Mouse (Mus musculus) kidney, embryonic 16.5 days (tissue): ENCODE data around the gene Nrm. TPM values are rescaled to one million over a fixed set of nuclear protein-coding genes. Genes with fewer than 3 reads are reported as not detected.

Experiments
- ATAC-seq: fragments of 200-750 bp; cut with Nextera tagmentation; 2 replicates; pipeline ENCODE4 v1.8.0; 2017; ENCODE audit warnings: moderate TSS enrichment; ENCODE audit not compliant: low FRiP score, low TSS enrichment
- H3K27ac ChIP-seq: fragments of 300-500 bp; sonication (generic); 2 replicates; pipeline ENCODE4 v1.5.1; 2014; ENCODE audit warnings: low read length
- H3K27me3 ChIP-seq: fragments of 300-500 bp; sonication (generic); 2 replicates; pipeline ENCODE4 v1.6.1; 2014; ENCODE audit warnings: low read length, control low read depth, mixed read lengths; ENCODE audit not compliant: insufficient read depth
- H3K36me3 ChIP-seq: fragments of 300-500 bp; sonication (generic); 2 replicates; pipeline ENCODE4 v1.6.1; 2014; ENCODE audit warnings: low read length, control low read depth, mixed read lengths; ENCODE audit not compliant: insufficient read depth
- H3K4me1 ChIP-seq: fragments of 300-500 bp; sonication (generic); 2 replicates; pipeline ENCODE4 v1.6.1; 2014; ENCODE audit warnings: low read length, control low read depth, mixed read lengths; ENCODE audit not compliant: insufficient read depth
- H3K4me2 ChIP-seq: fragments of 300-500 bp; sonication (generic); replicated peaks from 2 replicates; pipeline ENCODE4 v1.6.1; 2014; ENCODE audit warnings: low read depth, low read length
- H3K4me3 ChIP-seq: fragments of 300-500 bp; sonication (generic); 2 replicates; pipeline ENCODE4 v1.5.1; 2014; ENCODE audit warnings: mild to moderate bottlenecking, low read length
- H3K9ac ChIP-seq: fragments of 300-500 bp; sonication (generic); replicated peaks from 2 replicates; pipeline ENCODE4 v1.6.1; 2014; ENCODE audit warnings: low read length
- H3K9me3 ChIP-seq: fragments of 300-500 bp; sonication (generic); 2 replicates; pipeline ENCODE4 v1.6.1; 2016; ENCODE audit warnings: low read length, control low read depth
- WGBS: fragments of 180-500 bp; shearing (Covaris S2); extraction: QIAGEN DNeasy Blood & Tissue Kit; methylation state at CpG from one replicate; pipeline ENCODE4 v1.1.7; 2014; 5-methylcytosine and 5-hydroxymethylcytosine counted together
- polyA plus RNA-seq: library from polyadenylated mRNA; unstranded; fragments of >200 nt; fragmentation: Nextera tagmentation; extraction: Ambion mirVana; gene quantifications from 2 replicates; pipeline ENCODE4 v1.2.1, GENCODE M21; 2015

Gene Nrm
- polyA plus RNA-seq, 1 experiment from 2014 or later: 63.3 TPM

- peak overlapping the region; percentile 79 for H3K27ac ChIP-seq
- WGBS: 55% methylated on average over 14 of the region's 14 CpGs
- peak overlapping the region; percentile 64 for H3K9ac ChIP-seq
- peak overlapping the region; percentile 76 for H3K4me3 ChIP-seq
- peak overlapping the region; percentile 47 for H3K4me2 ChIP-seq
- H3K27me3 ChIP-seq: no peaks in the 10 kb centered on the region
- H3K9me3 ChIP-seq: no peaks in the 10 kb centered on the region
- peaks cover 19% of the 10 kb centered on the region for H3K36me3 ChIP-seq
- H3K4me1 ChIP-seq: peaks cover 26% of the 10 kb centered on the region
- ATAC-seq: no peak
Observed at GRCm38 (mm10) chr17:35840561-35840960, 20.6 kb upstream of the Nrm start.

GRCm38 (mm10) chr17:35841076-35841950 is 19.8 kb upstream of the Nrm start, which contains the start of gene Mdc1:
Gene Mdc1, plus strand, starts transcription at chr17:35841515.
- under 1% methylated on average over 59 of the region's 59 CpGs for WGBS
- no peaks in the 10 kb centered on the region for H3K27me3 ChIP-seq
- ATAC-seq: peak; percentile 92

GRCm38 (mm10) chr17:35842006-35842405 is 19.1 kb upstream of the Nrm start:
- H3K4me3 ChIP-seq: peak overlapping the region; percentile 76
- WGBS: 15% methylated on average over 11 of the region's 11 CpGs
- H3K27ac ChIP-seq: peak overlapping the region; percentile 91
- H3K9me3 ChIP-seq: no peaks in the 10 kb centered on the region
- peaks cover 18% of the 10 kb centered on the region for H3K36me3 ChIP-seq
- peak overlapping the region; percentile 77 for H3K4me2 ChIP-seq
- H3K4me1 ChIP-seq: peaks cover 19% of the 10 kb centered on the region
- ATAC-seq: no peak
- H3K27me3 ChIP-seq: no peaks in the 10 kb centered on the region
- peak overlapping the region; percentile 84 for H3K9ac ChIP-seq

More at GRCm38 (mm10) chr17:35841076-35841950, 19.8 kb upstream of the Nrm start, which contains the start of gene Mdc1:
- peaks cover 19% of the 10 kb centered on the region for H3K36me3 ChIP-seq
- peak within 1 kb of the TSS; percentile 91 for H3K27ac ChIP-seq
- H3K4me1 ChIP-seq: peaks cover 19% of the 10 kb centered on the region
- H3K4me2 ChIP-seq: peak within 1 kb of the TSS; percentile 77
- H3K4me3 ChIP-seq: peak within 1 kb of the TSS; percentile 76
- peak within 1 kb of the TSS; percentile 84 for H3K9ac ChIP-seq
- no peaks in the 10 kb centered on the region for H3K9me3 ChIP-seq

GRCm38 (mm10) chr17:35843514-35843913 is 17.6 kb upstream of the Nrm start:
- H3K4me1 ChIP-seq: peaks cover 19% of the 10 kb centered on the region
- H3K4me3 ChIP-seq: no peak overlapping the region
- no peak overlapping the region for H3K9ac ChIP-seq
- no peak overlapping the region for H3K4me2 ChIP-seq
- no peak for ATAC-seq
- H3K27ac ChIP-seq: no peak overlapping the region
- peaks cover 33% of the 10 kb centered on the region for H3K36me3 ChIP-seq
- H3K27me3 ChIP-seq: no peaks in the 10 kb centered on the region
- H3K9me3 ChIP-seq: no peaks in the 10 kb centered on the region
- WGBS: 90% methylated on average over 3 of the region's 3 CpGs

GRCm38 (mm10) chr17:35848112-35848511 is 13.0 kb upstream of the Nrm start:
- Histone ChIP-seq H3K27ac (no peak overlapping the region), H3K4me3 (no peak overlapping the region), H3K9ac (peak overlapping the region; percentile 26; the same call in 1 of the 2 replicates), H3K4me2 (no peak overlapping the region), H3K4me1 (no peaks in the 10 kb centered on the region), H3K9me3 (no peaks in the 10 kb centered on the region), H3K36me3 (peaks cover 72% of the 10 kb centered on the region), H3K27me3 (no peaks in the 10 kb centered on the region)
- WGBS: 35% methylated on average over 1 of the region's 1 CpGs
- peak; percentile 51; the same call in 1 of the 2 replicates for ATAC-seq

- Histone ChIP-seq H3K4me3 (no peak overlapping the region), H3K4me1 (no peaks in the 10 kb centered on the region), H3K27me3 (no peaks in the 10 kb centered on the region), H3K9me3 (no peaks in the 10 kb centered on the region), H3K36me3 (peaks cover 75% of the 10 kb centered on the region), H3K9ac (no peak overlapping the region), H3K4me2 (no peak overlapping the region), H3K27ac (no peak overlapping the region)
- WGBS: 98% methylated on average over 3 of the region's 3 CpGs
- no peak for ATAC-seq
Observed at GRCm38 (mm10) chr17:35850974-35851373, 10.1 kb upstream of the Nrm start.

GRCm38 (mm10) chr17:35859371-35859770 is 1.7 kb upstream of the Nrm start:
- no peak overlapping the region for H3K27ac ChIP-seq
- 96% methylated on average over 1 of the region's 1 CpGs for WGBS

GRCm38 (mm10) chr17:35859835-35860234 is 1.3 kb upstream of the Nrm start:
- H3K4me1 ChIP-seq: peaks cover 16% of the 10 kb centered on the region
- no peaks in the 10 kb centered on the region for H3K27me3 ChIP-seq
- 43% methylated on average over 2 of the region's 2 CpGs for WGBS
- no peak overlapping the region for H3K4me3 ChIP-seq
- H3K9ac ChIP-seq: no peak overlapping the region
- H3K9me3 ChIP-seq: no peaks in the 10 kb centered on the region
- H3K4me2 ChIP-seq: no peak overlapping the region
- no peak for ATAC-seq
- H3K36me3 ChIP-seq: peaks cover 24% of the 10 kb centered on the region; the same call in 1 of the 2 replicates
- no peak overlapping the region for H3K27ac ChIP-seq

More at GRCm38 (mm10) chr17:35859371-35859770, 1.7 kb upstream of the Nrm start:
- Histone ChIP-seq H3K4me2 (no peak overlapping the region), H3K36me3 (peaks cover 29% of the 10 kb centered on the region), H3K9me3 (no peaks in the 10 kb centered on the region), H3K4me1 (peaks cover 11% of the 10 kb centered on the region), H3K9ac (no peak overlapping the region), H3K27me3 (no peaks in the 10 kb centered on the region), H3K4me3 (no peak overlapping the region)
- no peak for ATAC-seq

- ATAC-seq: peak; percentile 3; the same call in 1 of the 2 replicates
- H3K27me3 ChIP-seq: no peaks in the 10 kb centered on the region
- H3K9ac ChIP-seq: peak overlapping the region; percentile 81
- peaks cover 19% of the 10 kb centered on the region; the same call in 1 of the 2 replicates for H3K36me3 ChIP-seq
- peak overlapping the region; percentile 74 for H3K4me3 ChIP-seq
- 2% methylated on average over 12 of the region's 12 CpGs for WGBS
- H3K9me3 ChIP-seq: no peaks in the 10 kb centered on the region
- H3K4me1 ChIP-seq: peaks cover 22% of the 10 kb centered on the region
- peak overlapping the region; percentile 88 for H3K27ac ChIP-seq
- H3K4me2 ChIP-seq: peak overlapping the region; percentile 83
Observed at GRCm38 (mm10) chr17:35860831-35861197, 304 bp upstream of the Nrm start.
